Mouse (Mus musculus) layer of hippocampus, adult 2 months (tissue): Measurements from ENCODE around the gene Trp53rka. TPM values are rescaled to one million over a fixed set of nuclear protein-coding genes. Genes with fewer than 3 reads are reported as not detected.

Experiments used
- DNase-seq, 2 experiments: peaks; one replicate each; pipeline ENCODE4 v3.0.0; 2022; ENCODE audit warnings: low spot score in 2 of 2
- H3K27ac ChIP-seq: fragments of 200-600 bp; 2 replicates; pipeline ENCODE4 v1.8.1; 2022
- H3K4me3 ChIP-seq: fragments of 200-600 bp; 2 replicates; pipeline ENCODE4 v1.8.1; 2022; ENCODE audit warnings: mild to moderate bottlenecking
- CTCF ChIP-seq: fragments of 200-600 bp; conservative IDR thresholded peaks from 2 replicates; pipeline ENCODE4 v1.8.1; 2022; ENCODE audit warnings: antibody characterized with exemption, mild to moderate bottlenecking, moderate library complexity
- total RNA-seq, 2 experiments: library from RNA; stranded (reverse); gene quantifications; 2 replicates each; pipeline ENCODE4 v1.2.3; 2021

Gene Trp53rka
- total RNA-seq, 2 experiments from 2014 or later: 18.7 to 20.5 TPM

GRCm38 (mm10) chr2:165473003-165473402, 20.1 kb downstream of the Trp53rka start, which contains the start of gene Slc13a3:
Slc13a3 (minus strand) TSS chr2:165473230.
- DNase-seq: no peak
- TF ChIP-seq CTCF: peak; percentile 42
- Histone ChIP-seq H3K27ac (no peak within 1 kb of the TSS), H3K4me3 (peak within 1 kb of the TSS; percentile 47)

- TF ChIP-seq CTCF: no peak
- DNase-seq: no peak
- no peak overlapping the region for H3K27ac ChIP-seq
- no peak overlapping the region for H3K4me3 ChIP-seq
These were observed 21.2 kb downstream of the Trp53rka start for GRCm38 (mm10) chr2:165471943-165472342.

GRCm38 (mm10) chr2:165470167-165470566, 23.0 kb downstream of the Trp53rka start:
- Histone ChIP-seq H3K27ac (no peak overlapping the region), H3K4me3 (no peak overlapping the region)
- DNase-seq: no peak
- TF ChIP-seq CTCF: peak; percentile 46

GRCm38 (mm10) chr2:165467824-165468452, 25.2 kb downstream of the Trp53rka start:
- H3K27ac ChIP-seq: no peak overlapping the region
- TF ChIP-seq CTCF: no peak
- no peak overlapping the region for H3K4me3 ChIP-seq
- DNase-seq: no peak

- Histone ChIP-seq H3K4me3 (no peak overlapping the region), H3K27ac (no peak overlapping the region)
- TF ChIP-seq CTCF: no peak
- DNase-seq: no peak
These were observed 33.5 kb downstream of the Trp53rka start for GRCm38 (mm10) chr2:165459663-165460062.

GRCm38 (mm10) chr2:165458189-165458588, 34.9 kb downstream of the Trp53rka start:
- no peak overlapping the region for H3K27ac ChIP-seq
- TF ChIP-seq CTCF: no peak
- no peak for DNase-seq
- H3K4me3 ChIP-seq: no peak overlapping the region

GRCm38 (mm10) chr2:165456710-165457109, 36.4 kb downstream of the Trp53rka start:
- no peak for TF ChIP-seq CTCF
- no peak overlapping the region for H3K4me3 ChIP-seq
- no peak for DNase-seq
- H3K27ac ChIP-seq: no peak overlapping the region

- TF ChIP-seq CTCF: no peak
- no peak overlapping the region for H3K27ac ChIP-seq
- no peak for DNase-seq
These were observed 40.1 kb downstream of the Trp53rka start for GRCm38 (mm10) chr2:165452730-165453693.

GRCm38 (mm10) chr2:165448475-165448874, 44.6 kb downstream of the Trp53rka start:
- no peak for TF ChIP-seq CTCF
- H3K4me3 ChIP-seq: no peak overlapping the region
- H3K27ac ChIP-seq: no peak overlapping the region
- DNase-seq: no peak

More at GRCm38 (mm10) chr2:165452730-165453693, 40.1 kb downstream of the Trp53rka start:
- no peak overlapping the region for H3K4me3 ChIP-seq

- TF ChIP-seq CTCF: no peak
- no peak for DNase-seq
- no peak overlapping the region for H3K4me3 ChIP-seq
- H3K27ac ChIP-seq: no peak overlapping the region
These were observed 48.3 kb downstream of the Trp53rka start for GRCm38 (mm10) chr2:165444861-165445260.

GRCm38 (mm10) chr2:165442981-165443380, 50.1 kb downstream of the Trp53rka start:
- no peak overlapping the region for H3K4me3 ChIP-seq
- no peak for DNase-seq

GRCm38 (mm10) chr2:165441613-165442012, 51.5 kb downstream of the Trp53rka start:
- no peak for TF ChIP-seq CTCF

More at GRCm38 (mm10) chr2:165442981-165443380, 50.1 kb downstream of the Trp53rka start:
- TF ChIP-seq CTCF: no peak
- no peak overlapping the region for H3K27ac ChIP-seq

More at GRCm38 (mm10) chr2:165441613-165442012, 51.5 kb downstream of the Trp53rka start:
- no peak overlapping the region for H3K27ac ChIP-seq
- no peak for DNase-seq
- no peak overlapping the region for H3K4me3 ChIP-seq

Other genes starting within 250 kb of the Trp53rka start
- 10 to 100 TPM; 94.6 to 98.4 TPM for gene Slc35c2, start 205.5 kb downstream of the Trp53rka start, total RNA-seq
- gene Elmo2, start 166.8 kb downstream of the Trp53rka start, total RNA-seq: 100 to 1,000 TPM; 200 to 202 TPM
- gene Zfp663, start 124.6 kb downstream of the Trp53rka start, total RNA-seq: under 1 TPM in 1 of 2 experiments, not detected in 1; 0.20 TPM
- 10 to 100 TPM; 14.0 to 15.3 TPM for gene Zfp334, start 105.1 kb downstream of the Trp53rka start, total RNA-seq
- gene Ocstamp, start 92.9 kb downstream of the Trp53rka start, total RNA-seq: not detected
- 10 to 100 TPM in 1 of 2 experiments, 1 to 10 TPM in 1; 8.7 to 11.3 TPM for gene Slc13a3, start 20.1 kb downstream of the Trp53rka start, total RNA-seq
- under 1 TPM; 0.91 to 0.92 TPM for gene Slc2a10, start 10.5 kb upstream of the Trp53rka start, total RNA-seq
- 1 to 10 TPM; 2.0 to 2.9 TPM for gene Eya2, start 101.7 kb upstream of the Trp53rka start, total RNA-seq